Mouse (Mus musculus) skeletal muscle tissue, adult 2 months (tissue): Measurements from ENCODE around the gene Gnmt.
A peak's percentile ranks its signal among the peaks of the same experiment; 100 is the strongest.

Source experiments
- DNase-seq: peaks from one replicate; pipeline ENCODE4 v3.0.0-alpha.2; 2012; ENCODE audit warnings: low read depth, low spot score

Gene Gnmt

DNA sequence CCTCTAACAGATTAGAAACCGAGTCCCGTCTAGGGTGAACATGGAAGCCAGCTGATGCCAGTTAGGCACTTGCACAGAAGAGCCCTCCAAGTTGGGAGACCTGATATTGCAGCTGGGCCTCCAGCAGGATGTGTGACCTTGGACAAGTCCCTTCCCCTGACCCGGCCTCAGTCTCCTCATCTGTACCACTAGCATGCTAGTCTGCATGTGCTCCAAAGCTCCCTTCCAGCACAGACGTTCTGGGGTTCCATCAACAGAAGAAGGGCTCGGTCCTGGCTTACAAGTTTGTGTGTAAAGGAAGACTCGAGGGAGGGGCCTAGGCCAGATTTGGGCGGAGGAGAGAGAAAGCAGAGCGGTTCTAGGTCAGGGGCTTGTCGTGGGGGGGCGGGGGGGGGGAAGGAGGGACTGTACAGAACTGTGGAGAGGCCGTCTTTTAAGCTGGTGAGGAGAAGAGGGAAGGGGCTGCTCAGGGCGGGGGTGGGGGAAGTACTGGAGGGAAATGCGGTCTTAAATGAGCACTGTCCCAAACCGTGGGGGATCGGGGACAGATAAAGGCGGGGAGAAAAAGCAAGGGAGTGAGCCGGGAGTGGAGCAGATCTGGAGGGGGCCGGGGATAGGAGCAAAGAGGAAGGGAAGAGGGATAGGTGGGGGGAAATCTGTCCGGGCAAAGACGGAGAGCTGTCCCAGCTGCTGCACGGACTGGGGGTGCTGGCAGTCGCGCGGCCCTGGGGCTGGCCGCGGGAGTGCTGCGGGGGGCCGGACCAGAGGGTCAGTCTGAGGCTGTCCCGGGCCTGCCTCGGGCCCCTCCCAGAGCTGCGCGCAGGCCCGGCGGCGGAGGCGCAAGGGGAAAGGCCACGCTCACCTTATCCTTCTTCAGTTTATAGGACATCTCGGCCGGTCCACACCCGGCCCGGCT lies 24.7 kb downstream of the Gnmt start:
- DNase-seq = no peak

DNA sequence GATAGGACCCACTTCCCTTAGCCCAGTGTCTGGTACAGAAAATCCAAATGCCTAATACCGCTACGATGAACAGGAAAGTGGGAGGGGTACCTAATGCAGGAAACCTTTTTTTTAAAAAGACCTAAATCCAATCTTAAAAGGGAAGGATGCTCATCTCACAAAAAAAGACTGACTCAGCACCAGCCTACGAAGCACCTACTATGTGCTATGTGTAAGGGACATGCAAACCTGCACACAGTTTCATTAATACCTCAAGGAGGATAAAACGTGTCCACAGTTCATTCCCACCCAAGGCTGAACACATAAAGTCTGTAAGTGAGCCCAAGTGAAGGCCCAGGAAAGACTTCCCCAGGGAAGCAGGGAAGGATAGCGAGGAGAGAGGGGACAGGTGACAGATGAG lies 26.5 kb downstream of the Gnmt start:
- DNase-seq = no peak

DNA sequence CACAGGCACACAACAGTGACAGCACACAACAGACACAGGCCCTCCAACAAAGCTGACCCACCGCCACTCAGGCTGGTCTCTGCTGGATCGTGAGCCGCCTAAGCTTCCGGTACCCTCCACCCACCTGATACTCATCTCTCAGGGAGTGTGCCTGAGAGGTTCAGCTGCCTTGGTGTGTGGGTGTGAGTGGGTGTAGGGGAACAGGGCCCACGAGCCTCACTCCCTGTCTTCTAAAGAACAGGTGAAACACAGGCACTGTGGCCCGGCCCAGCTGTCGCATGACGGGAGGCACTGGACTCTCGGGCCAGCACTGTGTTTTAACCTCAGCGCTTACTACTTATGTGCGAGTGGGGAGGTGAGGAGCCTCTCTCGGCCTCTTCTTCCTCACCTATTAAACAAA lies 26.9 kb downstream of the Gnmt start:
- no peak for DNase-seq

DNA sequence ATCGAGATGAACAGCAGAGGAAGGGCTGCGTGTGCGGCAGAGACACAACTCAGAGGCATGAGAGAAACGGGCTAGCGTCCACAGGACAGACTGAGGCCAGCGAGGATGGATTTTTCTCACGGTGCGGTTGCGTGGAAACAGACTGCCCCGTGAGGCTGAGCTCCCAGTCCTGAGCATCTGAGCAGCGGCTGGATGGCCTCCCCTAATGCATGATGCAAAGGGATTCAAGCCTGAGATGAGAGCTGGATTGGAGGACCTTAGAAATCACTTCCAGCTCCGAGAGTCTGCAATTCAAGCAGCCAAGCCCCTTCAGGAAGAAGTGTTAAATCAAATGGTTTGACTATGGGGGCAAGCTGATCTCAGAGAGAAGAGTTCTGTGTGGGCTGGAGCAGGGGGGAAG lies 27.5 kb downstream of the Gnmt start:
- no peak for DNase-seq

GRCm38 (mm10) chr17:46699912-46700311 lies 29.1 kb downstream of the Gnmt start:
- DNase-seq = no peak

DNA sequence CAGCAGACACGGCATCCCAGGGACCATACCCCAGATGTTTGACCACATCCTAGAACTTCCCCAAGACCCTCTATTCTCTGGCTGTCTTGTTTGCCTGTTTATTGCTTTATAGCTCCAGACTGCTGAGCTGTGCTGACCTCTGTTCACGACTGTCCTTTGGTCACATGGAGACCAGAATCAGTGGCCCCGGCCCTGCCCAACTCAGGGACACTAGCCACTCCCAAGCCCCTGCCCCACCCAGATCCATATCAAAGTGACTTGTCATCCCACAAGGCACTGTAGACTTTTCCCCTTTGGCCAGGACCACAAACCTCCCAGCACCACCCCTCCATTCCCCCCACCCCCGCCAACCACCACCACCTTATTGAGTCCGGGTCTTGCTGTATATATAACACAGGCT lies 29.7 kb downstream of the Gnmt start:
- DNase-seq = no peak

GRCm38 (mm10) chr17:46698515-46698914 lies 30.5 kb downstream of the Gnmt start:
- no peak for DNase-seq

GRCm38 (mm10) chr17:46694517-46695063 lies 34.4 kb downstream of the Gnmt start:
- DNase-seq = no peak

GRCm38 (mm10) chr17:46691390-46691789 lies 37.6 kb downstream of the Gnmt start:
- DNase-seq = no peak

DNA sequence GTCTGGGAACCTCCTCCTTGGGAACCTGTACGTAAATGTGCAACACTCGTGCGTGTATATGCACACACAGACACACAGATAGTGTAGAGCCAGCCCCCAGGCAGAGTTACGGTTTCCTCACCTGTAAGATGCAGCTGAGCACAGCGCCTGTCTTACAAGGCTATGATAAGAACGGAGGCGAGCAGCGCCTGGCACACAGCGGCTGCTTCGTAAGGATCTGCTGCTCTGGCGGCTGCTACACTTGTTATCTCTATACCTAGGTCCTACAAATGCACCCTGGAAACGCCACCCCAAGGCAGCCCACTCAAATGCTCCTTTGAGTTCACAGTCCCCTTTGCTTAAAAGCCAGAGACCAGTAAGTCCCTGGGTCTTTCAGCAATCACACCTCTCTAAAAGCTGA lies 38.3 kb downstream of the Gnmt start:
- DNase-seq = no peak

DNA sequence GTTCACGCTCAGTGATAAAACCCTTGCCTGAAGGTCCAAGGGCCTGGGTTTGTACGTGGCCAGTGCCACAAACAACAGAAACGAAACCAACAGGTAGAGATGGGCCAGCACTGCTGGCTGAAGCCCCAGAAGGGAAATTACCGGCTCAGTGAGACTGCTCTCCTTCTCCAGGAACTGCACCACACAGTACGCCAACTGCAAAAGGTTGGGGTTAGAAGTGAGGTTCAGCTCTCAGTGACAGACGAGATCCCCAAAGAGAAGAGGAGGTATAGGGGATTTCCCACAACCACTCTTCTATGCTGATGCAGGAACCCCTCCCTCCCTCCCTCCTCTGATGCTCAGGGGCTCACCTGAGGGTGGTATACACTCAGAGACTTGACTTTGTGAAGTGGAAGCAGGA lies 43.1 kb downstream of the Gnmt start:
- no peak for DNase-seq

DNA sequence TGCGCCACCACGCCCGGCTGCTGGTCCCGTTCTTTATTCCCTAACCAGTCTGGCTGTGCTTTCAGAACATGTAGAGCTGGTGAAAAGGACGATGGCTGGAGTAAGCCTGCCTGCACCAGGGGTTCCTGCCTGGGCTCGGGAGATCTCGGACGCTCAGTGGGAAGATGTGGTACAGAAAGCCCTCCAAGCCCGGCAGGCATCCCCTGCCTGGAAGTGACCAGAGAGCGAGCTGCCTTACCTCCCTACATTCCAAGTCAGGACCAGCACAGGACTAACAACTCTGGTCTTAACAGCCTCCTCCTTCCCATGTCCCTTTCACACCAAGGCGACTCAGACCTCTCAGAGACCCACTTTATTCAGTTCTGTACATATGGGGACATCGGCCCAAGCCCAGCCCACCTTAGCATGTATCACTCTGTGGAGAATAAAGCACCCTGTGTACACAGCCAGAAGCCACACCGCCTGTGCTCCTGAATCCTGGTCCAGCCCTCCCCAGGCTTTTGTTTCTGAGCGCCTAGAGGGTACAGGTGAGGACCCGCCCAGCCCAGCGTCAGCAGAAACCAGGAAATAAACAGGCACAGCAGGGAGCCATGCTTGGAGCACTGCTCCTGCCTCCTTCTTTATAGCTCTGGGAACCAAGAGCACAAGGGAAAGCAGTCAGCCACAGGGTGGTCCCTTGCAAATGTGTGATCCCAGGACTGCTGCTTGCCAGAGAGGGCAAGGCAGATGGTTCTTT lies 46.1 kb downstream of the Gnmt start:
- DNase-seq = no peak

GRCm38 (mm10) chr17:46681466-46682118 lies 47.4 kb downstream of the Gnmt start:
- DNase-seq = no peak

DNA sequence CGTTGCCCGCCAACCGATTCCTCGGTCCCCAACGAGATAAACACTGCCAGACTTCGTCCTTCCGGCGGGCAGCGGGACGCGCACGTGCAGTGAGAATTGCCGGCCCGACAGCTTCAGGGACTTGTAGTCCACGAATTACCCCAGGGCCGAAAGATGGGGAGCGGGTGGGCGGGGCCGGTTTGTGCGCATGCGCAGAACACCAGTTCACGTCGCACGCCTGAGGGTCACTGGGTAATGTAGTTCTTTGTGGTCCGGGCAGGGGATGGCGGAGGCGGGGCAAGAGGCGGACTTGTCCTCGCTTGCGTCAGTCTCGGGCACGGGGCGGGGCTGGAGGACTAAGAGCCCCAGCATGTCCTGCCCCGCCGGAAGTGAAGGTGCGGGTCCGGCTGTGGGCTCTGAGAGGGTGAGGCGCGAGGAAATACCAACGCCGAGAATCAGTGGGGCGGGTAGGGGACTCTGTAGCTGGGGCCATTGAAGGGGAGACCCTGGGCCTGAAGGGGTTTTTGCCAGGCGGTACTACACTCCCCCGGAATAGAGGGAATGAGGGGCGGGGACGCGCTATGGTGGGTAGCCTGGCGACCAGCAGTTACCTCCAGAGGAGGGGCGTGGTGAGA lies 48.1 kb downstream of the Gnmt start, which contains the start of gene Klhdc3:
Gene Klhdc3 (minus strand): TSS at position 155 of the 614 bp plus-strand sequence.
- peak; percentile 99 for DNase-seq

DNA sequence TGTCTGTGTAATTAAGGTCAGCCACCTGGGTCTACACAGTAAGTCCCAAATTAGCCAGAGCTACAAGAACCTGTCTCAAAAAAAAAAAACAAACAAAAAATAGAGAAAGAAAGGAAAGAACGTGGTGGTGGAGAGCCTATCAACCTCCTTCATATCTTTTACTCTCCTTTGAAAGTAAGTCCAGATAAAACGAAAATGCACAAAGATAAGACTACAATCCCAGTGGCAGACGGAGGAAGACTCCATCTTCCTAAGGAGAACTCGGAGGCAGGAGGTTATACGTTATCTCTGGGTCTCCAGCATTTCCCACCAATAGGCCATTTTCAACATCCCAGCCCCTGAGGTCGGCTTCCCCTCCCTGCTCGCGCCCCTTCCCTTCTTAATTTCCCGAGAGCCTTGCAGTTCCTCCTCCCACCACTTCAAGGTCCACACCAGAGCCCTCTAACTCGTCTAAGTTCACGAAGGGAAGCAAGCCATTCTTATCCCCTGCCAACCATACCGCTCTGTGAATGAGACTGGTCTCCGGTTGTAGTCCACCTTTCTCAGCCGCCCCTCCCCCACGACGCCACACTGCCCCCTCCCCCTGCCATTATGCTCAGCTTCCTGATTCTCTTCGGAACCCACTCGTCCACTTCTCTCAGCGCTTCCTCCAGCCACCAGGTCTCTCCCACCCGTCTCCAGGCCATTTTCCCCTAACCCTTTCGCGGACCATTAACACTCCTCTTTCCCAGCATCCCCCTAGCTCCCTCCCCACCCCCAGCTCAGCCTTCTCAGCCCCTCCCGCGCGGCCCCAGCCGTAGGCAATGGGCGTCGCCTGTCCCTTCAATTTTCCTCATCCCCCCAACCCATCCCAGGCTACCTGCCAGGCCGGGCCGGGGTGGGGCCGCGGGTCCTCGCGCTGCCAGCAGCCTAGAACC lies 48.9 kb downstream of the Gnmt start:
- peak; percentile 52 for DNase-seq

GRCm38 (mm10) chr17:46678911-46679310 lies 50.1 kb downstream of the Gnmt start:
- DNase-seq = peak; percentile 81

GRCm38 (mm10) chr17:46678416-46678815 lies 50.6 kb downstream of the Gnmt start, which contains the start of gene Mea1:
Gene Mea1, plus strand, starts transcription at chr17:46678793.
- peak; percentile 69 for DNase-seq
